Mouse (Mus musculus): Measurements from ENCODE around the gene Tnni1. TPM values are rescaled to one million over a fixed set of nuclear protein-coding genes. Genes with fewer than 3 reads are reported as not detected.
A peak's percentile ranks its signal among the peaks of the same experiment; 100 is the strongest.

Gene Tnni1
- polyA plus RNA-seq, 2 experiments: 1.3 to 1.7 TPM

DNA sequence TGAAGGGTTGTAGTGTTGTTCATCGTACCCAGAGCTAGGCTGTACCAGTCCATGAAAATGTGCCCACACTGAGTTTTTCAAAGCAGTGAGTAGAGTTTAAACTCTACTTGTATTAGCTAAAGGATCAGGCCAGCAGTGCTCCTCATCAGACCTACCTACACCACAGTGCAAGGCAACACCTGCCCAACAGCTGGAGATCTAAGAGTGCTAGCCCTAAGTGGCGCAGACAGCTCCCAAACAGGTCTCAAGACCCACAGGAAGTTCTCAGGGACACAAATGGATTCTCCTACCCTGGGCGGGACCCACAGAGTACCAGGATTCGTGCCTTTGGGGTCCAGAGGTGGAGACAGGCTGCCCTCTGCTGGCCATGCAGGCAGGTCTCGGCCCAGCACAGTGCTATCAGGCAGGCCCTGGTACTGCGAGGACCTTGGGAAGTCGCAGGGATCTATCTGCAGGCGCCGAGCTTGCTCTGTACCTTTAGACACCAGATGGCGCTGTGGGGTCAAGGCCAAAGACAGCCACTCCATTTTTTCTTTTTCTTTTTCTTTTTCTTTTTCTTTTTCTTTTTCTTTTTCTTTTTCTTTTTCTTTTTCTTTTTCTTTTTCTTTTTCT is 26.4 kb upstream of the Tnni1 start:
- no peak for TF ChIP-seq EP300 (IDR thresholded peaks at IDR 0.05; ENCODE audit: low read depth)
- peak; percentile 98 for TF ChIP-seq CTCF (IDR thresholded peaks at IDR 0.05; ENCODE audit: low read depth)
- 14% methylated on average over 10 of the region's 10 CpGs for WGBS (ENCODE audit: insufficient replicate concordance)
- no peak overlapping the region for H3K4me2 ChIP-seq (ENCODE audit: low read depth)
- ATAC-seq (ENCODE audit: insufficient read depth) (peak; percentile 95), DNase-seq (ENCODE audit: low read depth in 3 of 3, low spot score in 3 of 3) (peak; percentile 75 to 87 (median 86))
- no peaks in the 10 kb centered on the region for H3K4me1 ChIP-seq (replicated peaks; ENCODE audit: control insufficient read depth in 2 of 2, insufficient read depth in 2 of 2, low read length in 1 of 2)
- no peaks in the 10 kb centered on the region for H3K9me3 ChIP-seq (ENCODE audit: control insufficient read depth, low read length)
- H3K36me3 ChIP-seq (replicated peaks; ENCODE audit: control insufficient read depth, insufficient read depth, low read depth): no peaks in the 10 kb centered on the region; the same call in 1 of the 2 replicates
- no peak overlapping the region for H3K4me3 ChIP-seq (ENCODE audit: insufficient read depth in 1 of 2, low read depth in 2 of 2, low read length in 2 of 2)
- no peak overlapping the region for H3K27ac ChIP-seq
- no peak overlapping the region for H3K9ac ChIP-seq (replicated peaks)
- H3K27me3 ChIP-seq (ENCODE audit: control insufficient read depth, insufficient read depth, low read length): no peaks in the 10 kb centered on the region

DNA sequence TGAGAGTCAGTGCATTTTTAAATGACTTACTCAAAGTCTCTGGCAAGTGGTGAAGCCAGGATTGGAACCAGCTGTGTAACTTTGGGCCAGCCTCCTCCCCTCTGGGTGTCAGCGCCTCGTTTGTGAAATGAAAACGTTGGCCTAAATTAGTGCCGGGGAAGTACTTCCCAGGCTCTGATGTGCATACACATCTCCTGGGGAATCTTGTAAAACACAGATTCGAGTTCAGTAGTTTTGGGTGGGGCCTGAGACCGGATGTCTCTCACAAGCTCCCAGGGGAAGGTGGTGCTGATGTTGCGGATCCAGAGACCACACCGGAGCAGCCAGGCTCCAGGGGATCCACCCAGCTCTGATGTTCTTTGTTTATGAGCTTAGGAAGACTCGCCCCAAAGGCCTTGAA is 23.9 kb upstream of the Tnni1 start:
- Histone ChIP-seq H3K27ac (no peak overlapping the region), H3K9me3 (ENCODE audit: control insufficient read depth, low read length) (no peaks in the 10 kb centered on the region), H3K27me3 (ENCODE audit: control insufficient read depth, insufficient read depth, low read length) (no peaks in the 10 kb centered on the region), H3K4me1 (replicated peaks; ENCODE audit: control insufficient read depth in 2 of 2, insufficient read depth in 2 of 2, low read length in 1 of 2) (no peaks in the 10 kb centered on the region), H3K9ac (replicated peaks) (no peak overlapping the region), H3K36me3 (replicated peaks; ENCODE audit: control insufficient read depth, insufficient read depth, low read depth) (no peaks in the 10 kb centered on the region; the same call in 1 of the 2 replicates), H3K4me2 (ENCODE audit: low read depth) (no peak overlapping the region), H3K4me3 (ENCODE audit: insufficient read depth in 1 of 2, low read depth in 2 of 2, low read length in 2 of 2) (no peak overlapping the region)
- DNase-seq (ENCODE audit: low read depth in 3 of 3, low spot score in 3 of 3) (no peak), ATAC-seq (ENCODE audit: insufficient read depth) (no peak)
- TF ChIP-seq CTCF (IDR thresholded peaks at IDR 0.05; ENCODE audit: low read depth) (no peak), EP300 (IDR thresholded peaks at IDR 0.05; ENCODE audit: low read depth) (no peak)
- WGBS (ENCODE audit: insufficient replicate concordance): 64% methylated on average over 9 of the region's 9 CpGs

DNA sequence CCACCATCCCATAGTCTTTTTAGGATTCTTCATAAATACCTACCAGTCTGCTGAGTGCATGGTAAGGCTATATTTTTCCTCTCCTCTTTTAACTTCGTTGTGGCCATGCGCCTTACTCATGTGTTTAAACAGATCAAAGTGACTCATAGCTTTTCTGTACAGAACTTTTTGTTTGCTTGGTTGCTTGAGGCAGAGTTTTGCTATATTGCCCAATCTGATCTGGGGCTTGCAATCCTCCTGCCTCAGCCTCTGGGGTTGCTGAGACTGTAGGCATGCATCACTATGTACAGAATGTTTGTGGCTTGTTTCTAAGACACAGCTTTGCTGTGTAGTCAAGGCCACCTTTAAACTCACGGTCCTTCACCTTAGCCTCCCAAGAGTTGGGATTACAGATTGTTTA is 23.3 kb upstream of the Tnni1 start:
- 58% methylated on average over 3 of the region's 3 CpGs for WGBS (ENCODE audit: insufficient replicate concordance)

DNA sequence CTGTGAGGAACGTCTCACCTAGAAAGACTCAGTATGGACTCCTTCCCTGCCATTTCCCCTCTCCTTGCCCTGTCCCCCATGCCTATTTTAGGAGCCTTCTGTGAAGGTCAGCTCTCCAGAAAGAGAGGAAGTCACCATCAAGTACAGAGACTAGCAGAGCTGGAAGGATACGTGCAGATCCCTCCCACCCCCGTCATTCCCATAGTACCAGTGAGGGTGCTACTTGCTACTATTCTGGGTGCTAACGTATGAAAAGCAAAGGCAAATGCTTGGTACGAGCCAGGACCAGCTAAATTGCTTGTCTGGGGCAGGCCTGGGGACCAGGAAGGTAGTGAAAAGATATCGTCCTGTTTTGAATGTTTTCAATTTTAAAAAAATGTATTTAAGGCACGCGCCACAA is 21.9 kb upstream of the Tnni1 start:
- Histone ChIP-seq H3K9ac (replicated peaks) (no peak overlapping the region), H3K36me3 (replicated peaks; ENCODE audit: control insufficient read depth, insufficient read depth, low read depth) (no peaks in the 10 kb centered on the region), H3K27me3 (ENCODE audit: control insufficient read depth, insufficient read depth, low read length) (no peaks in the 10 kb centered on the region), H3K27ac (no peak overlapping the region), H3K4me2 (ENCODE audit: low read depth) (no peak overlapping the region), H3K4me3 (ENCODE audit: insufficient read depth in 1 of 2, low read depth in 2 of 2, low read length in 2 of 2) (no peak overlapping the region), H3K9me3 (ENCODE audit: control insufficient read depth, low read length) (no peaks in the 10 kb centered on the region), H3K4me1 (replicated peaks; ENCODE audit: control insufficient read depth in 2 of 2, insufficient read depth in 2 of 2, low read length in 1 of 2) (no peaks in the 10 kb centered on the region)
- TF ChIP-seq CTCF (IDR thresholded peaks at IDR 0.05; ENCODE audit: low read depth): no peak
- ATAC-seq (ENCODE audit: insufficient read depth): no peak
- no peak for DNase-seq (ENCODE audit: low read depth in 3 of 3, low spot score in 3 of 3)
- WGBS (ENCODE audit: insufficient replicate concordance): 54% methylated on average over 8 of the region's 8 CpGs

More for the DNA sequence above, 23.3 kb upstream of the Tnni1 start:
- no peaks in the 10 kb centered on the region for H3K36me3 ChIP-seq (replicated peaks; ENCODE audit: control insufficient read depth, insufficient read depth, low read depth)
- H3K27ac ChIP-seq: no peak overlapping the region
- H3K4me2 ChIP-seq (ENCODE audit: low read depth): no peak overlapping the region
- H3K27me3 ChIP-seq (ENCODE audit: control insufficient read depth, insufficient read depth, low read length): no peaks in the 10 kb centered on the region
- no peaks in the 10 kb centered on the region for H3K4me1 ChIP-seq (replicated peaks; ENCODE audit: control insufficient read depth in 2 of 2, insufficient read depth in 2 of 2, low read length in 1 of 2)
- no peak overlapping the region for H3K4me3 ChIP-seq (ENCODE audit: insufficient read depth in 1 of 2, low read depth in 2 of 2, low read length in 2 of 2)
- DNase-seq (ENCODE audit: low read depth in 3 of 3, low spot score in 3 of 3) (no peak), ATAC-seq (ENCODE audit: insufficient read depth) (no peak)
- TF ChIP-seq CTCF (IDR thresholded peaks at IDR 0.05; ENCODE audit: low read depth) (no peak), EP300 (IDR thresholded peaks at IDR 0.05; ENCODE audit: low read depth) (no peak)
- H3K9ac ChIP-seq (replicated peaks): no peak overlapping the region
- H3K9me3 ChIP-seq (ENCODE audit: control insufficient read depth, low read length): no peaks in the 10 kb centered on the region

DNA sequence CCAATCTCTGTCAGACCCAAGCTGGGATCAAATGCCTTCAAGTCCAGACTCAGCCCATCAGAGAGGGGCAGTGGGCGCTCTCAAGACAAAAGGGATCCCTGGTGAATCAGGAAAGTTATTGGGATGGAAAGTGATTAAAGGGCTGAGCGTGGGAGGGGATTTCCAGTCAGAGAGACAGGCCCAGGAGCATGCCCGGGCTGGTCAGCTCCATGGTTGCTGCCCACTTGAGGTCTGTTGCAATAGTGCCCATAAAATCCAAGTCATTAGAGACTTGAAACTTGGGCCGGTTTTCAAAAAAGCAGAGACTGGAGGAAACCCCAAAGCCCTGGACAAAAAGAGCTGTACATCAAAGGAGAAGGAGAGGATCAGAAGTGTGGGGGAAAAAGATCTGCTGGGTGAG is 19.5 kb upstream of the Tnni1 start:
- 58% methylated on average over 4 of the region's 4 CpGs for WGBS (ENCODE audit: insufficient replicate concordance)
- TF ChIP-seq EP300 (IDR thresholded peaks at IDR 0.05; ENCODE audit: low read depth) (no peak), CTCF (IDR thresholded peaks at IDR 0.05; ENCODE audit: low read depth) (no peak)
- H3K27me3 ChIP-seq (ENCODE audit: control insufficient read depth, insufficient read depth, low read length): peaks cover 4% of the 10 kb centered on the region; the same call in 1 of the 2 replicates
- no peak overlapping the region for H3K9ac ChIP-seq (replicated peaks)
- no peak overlapping the region for H3K4me2 ChIP-seq (ENCODE audit: low read depth)
- H3K4me1 ChIP-seq (replicated peaks; ENCODE audit: control insufficient read depth in 2 of 2, insufficient read depth in 2 of 2, low read length in 1 of 2): no peaks in the 10 kb centered on the region
- H3K27ac ChIP-seq: no peak overlapping the region
- no peak overlapping the region for H3K4me3 ChIP-seq (ENCODE audit: insufficient read depth in 1 of 2, low read depth in 2 of 2, low read length in 2 of 2)
- no peak for DNase-seq (ENCODE audit: low read depth in 3 of 3, low spot score in 3 of 3)
- no peaks in the 10 kb centered on the region for H3K36me3 ChIP-seq (replicated peaks; ENCODE audit: control insufficient read depth, insufficient read depth, low read depth)
- no peak for ATAC-seq (ENCODE audit: insufficient read depth)
- no peaks in the 10 kb centered on the region for H3K9me3 ChIP-seq (ENCODE audit: control insufficient read depth, low read length)

Data from liver, embryonic 14.5 days (tissue).